Mouse (Mus musculus): ENCODE measurements around the gene Crispld2. TPM values are rescaled to one million over a fixed set of nuclear protein-coding genes. Genes with fewer than 3 reads are reported as not detected.

The Crispld2 gene
- polyA plus RNA-seq, 1 experiment, result 16.7 TPM

DNA sequence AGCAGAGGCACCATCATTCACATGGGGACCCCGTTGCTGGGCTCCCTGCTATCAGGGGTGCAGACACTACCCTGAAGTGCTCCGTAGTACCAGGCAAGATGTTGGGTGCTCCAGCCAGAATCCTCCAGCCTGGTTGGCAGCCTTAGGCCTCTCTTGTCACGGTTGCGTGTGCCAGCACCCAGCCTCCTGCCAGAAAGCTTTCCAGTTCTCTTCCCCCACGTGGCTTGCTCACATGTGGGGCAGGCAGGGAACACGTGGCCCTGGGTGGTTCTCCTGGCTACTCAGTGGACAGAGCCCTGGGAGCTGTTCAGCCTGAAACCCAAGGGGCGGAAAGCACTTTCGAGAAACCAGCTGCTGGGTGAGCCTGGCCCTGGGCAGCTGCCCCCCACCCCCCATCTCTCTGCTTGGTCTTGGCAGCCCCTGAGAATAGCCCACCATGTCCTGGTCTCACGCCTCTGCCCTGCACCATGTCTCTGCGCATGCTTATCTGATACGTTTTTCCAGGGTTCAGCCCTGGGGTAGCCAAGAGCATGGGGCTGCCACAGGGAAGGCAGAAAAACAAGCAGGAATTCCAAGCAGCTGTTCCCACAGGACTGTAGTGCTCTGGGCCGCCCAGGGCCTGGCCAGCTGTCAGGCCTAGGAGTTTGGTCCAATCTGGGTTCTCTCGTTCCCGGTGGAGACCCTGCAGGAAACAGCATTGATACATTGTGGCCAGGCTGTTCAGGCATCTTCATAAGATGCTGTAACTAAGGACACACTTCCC lies 54.2 kb downstream of the Crispld2 start:
- H3K36me3 ChIP-seq (ENCODE audit: control insufficient read depth, insufficient read depth, low read length), result no peaks in the 10 kb centered on the region
- 45% methylated on average over 14 of the region's 14 CpGs for WGBS
- H3K4me3 ChIP-seq (ENCODE audit: insufficient read depth, low read depth, low read length), result no peak overlapping the region
- TF ChIP-seq CTCF (conservative IDR thresholded peaks at IDR 0.05; ENCODE audit: insufficient read depth, insufficient read length, low read depth, low read length), result no peak
- no peak for TF ChIP-seq POLR2A (IDR thresholded peaks at IDR 0.05; ENCODE audit: low read depth, low read length)
- H3K27me3 ChIP-seq (replicated peaks; ENCODE audit: control insufficient read depth, insufficient read depth, low read length), result no peaks in the 10 kb centered on the region
- peaks cover 18% of the 10 kb centered on the region for H3K4me1 ChIP-seq (ENCODE audit: control insufficient read depth, insufficient read depth, low read length)
- H3K27ac ChIP-seq (ENCODE audit: insufficient read depth, low read depth, low read length), result peak overlapping the region; percentile 72
- DNase-seq, result peak; percentile 98

DNA sequence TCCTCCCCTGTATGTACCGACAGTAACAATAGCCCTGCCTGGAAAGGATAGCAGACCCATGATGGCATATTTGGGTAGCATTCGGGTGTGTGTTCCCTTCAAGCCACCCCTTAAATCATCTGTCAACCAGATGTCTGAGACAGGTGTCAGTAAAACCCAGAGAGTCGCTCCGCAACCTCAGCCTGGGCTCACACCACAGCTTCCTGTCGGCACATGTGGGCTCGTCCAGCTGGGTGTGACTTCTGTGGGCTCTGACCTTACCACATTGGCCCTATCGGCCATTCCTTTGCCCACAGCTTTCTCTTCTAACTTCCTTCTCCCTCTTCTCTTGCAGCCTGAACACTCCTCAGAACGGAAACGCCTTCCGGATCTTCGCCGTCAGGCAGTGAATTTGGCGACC lies 57.7 kb downstream of the Crispld2 start:
- Histone ChIP-seq H3K36me3 (ENCODE audit: control insufficient read depth, insufficient read depth, low read length) (no peaks in the 10 kb centered on the region), H3K4me1 (ENCODE audit: control insufficient read depth, insufficient read depth, low read length) (peaks cover 18% of the 10 kb centered on the region), H3K27me3 (replicated peaks; ENCODE audit: control insufficient read depth, insufficient read depth, low read length) (no peaks in the 10 kb centered on the region), H3K4me3 (ENCODE audit: insufficient read depth, low read depth, low read length) (no peak overlapping the region), H3K27ac (ENCODE audit: insufficient read depth, low read depth, low read length) (no peak overlapping the region)
- TF ChIP-seq POLR2A (IDR thresholded peaks at IDR 0.05; ENCODE audit: low read depth, low read length), result no peak
- TF ChIP-seq CTCF (conservative IDR thresholded peaks at IDR 0.05; ENCODE audit: insufficient read depth, insufficient read length, low read depth, low read length), result no peak
- WGBS, result 90% methylated on average over 13 of the region's 13 CpGs
- no peak for DNase-seq

DNA sequence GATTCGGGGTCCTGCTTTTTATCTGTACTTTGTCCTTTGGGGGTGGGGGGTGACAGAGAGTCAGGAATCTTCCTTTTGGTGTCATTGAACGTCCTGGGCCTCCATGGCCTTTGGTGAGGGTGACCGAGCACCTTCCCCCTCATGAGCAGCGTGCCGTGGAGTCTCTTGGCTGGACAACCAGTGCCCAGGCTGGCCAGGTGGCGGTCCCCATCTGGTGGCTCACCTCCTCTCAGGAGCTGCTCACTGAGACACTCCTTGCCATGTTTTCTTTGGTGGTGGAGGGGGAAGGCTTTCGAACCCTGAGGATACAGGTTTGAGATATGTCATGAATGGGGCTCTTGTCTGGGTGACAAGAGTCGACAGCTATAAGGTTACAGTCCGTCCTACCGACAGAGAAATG lies 58.1 kb downstream of the Crispld2 start:
- Histone ChIP-seq H3K4me1 (ENCODE audit: control insufficient read depth, insufficient read depth, low read length) (peaks cover 17% of the 10 kb centered on the region), H3K4me3 (ENCODE audit: insufficient read depth, low read depth, low read length) (no peak overlapping the region), H3K36me3 (ENCODE audit: control insufficient read depth, insufficient read depth, low read length) (no peaks in the 10 kb centered on the region), H3K27me3 (replicated peaks; ENCODE audit: control insufficient read depth, insufficient read depth, low read length) (no peaks in the 10 kb centered on the region), H3K27ac (ENCODE audit: insufficient read depth, low read depth, low read length) (no peak overlapping the region)
- 78% methylated on average over 10 of the region's 10 CpGs for WGBS
- no peak for TF ChIP-seq CTCF (conservative IDR thresholded peaks at IDR 0.05; ENCODE audit: insufficient read depth, insufficient read length, low read depth, low read length)
- no peak for DNase-seq

DNA sequence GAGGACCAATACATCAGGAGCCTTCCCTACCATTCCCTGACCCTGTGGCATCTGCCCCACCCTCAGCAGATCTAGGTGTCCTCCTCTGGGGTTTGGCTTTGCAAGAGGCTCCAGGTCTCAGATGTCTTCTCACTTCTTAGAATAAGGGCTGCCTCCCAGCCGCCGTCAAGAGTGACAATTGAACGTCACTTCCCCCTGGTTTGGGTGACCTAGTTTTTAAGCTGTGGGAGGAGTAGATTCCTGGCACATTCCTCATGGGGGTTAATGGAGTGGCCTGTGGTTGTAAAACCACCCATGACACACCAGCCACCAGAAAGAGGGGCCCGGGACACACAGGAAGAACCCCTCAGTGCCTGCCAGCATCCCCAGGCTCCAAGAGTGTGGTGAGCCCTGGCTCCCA lies 58.8 kb downstream of the Crispld2 start:
- DNase-seq, result peak; percentile 70
- H3K27me3 ChIP-seq (replicated peaks; ENCODE audit: control insufficient read depth, insufficient read depth, low read length), result no peaks in the 10 kb centered on the region
- no peak overlapping the region for H3K27ac ChIP-seq (ENCODE audit: insufficient read depth, low read depth, low read length)
- H3K4me3 ChIP-seq (ENCODE audit: insufficient read depth, low read depth, low read length), result no peak overlapping the region
- TF ChIP-seq CTCF (conservative IDR thresholded peaks at IDR 0.05; ENCODE audit: insufficient read depth, insufficient read length, low read depth, low read length), result no peak
- TF ChIP-seq POLR2A (IDR thresholded peaks at IDR 0.05; ENCODE audit: low read depth, low read length), result no peak
- no peaks in the 10 kb centered on the region for H3K36me3 ChIP-seq (ENCODE audit: control insufficient read depth, insufficient read depth, low read length)
- 21% methylated on average over 4 of the region's 4 CpGs for WGBS
- peaks cover 10% of the 10 kb centered on the region for H3K4me1 ChIP-seq (ENCODE audit: control insufficient read depth, insufficient read depth, low read length)

- Histone ChIP-seq H3K4me1 (ENCODE audit: control insufficient read depth, insufficient read depth, low read length) (peaks cover 4% of the 10 kb centered on the region), H3K36me3 (ENCODE audit: control insufficient read depth, insufficient read depth, low read length) (no peaks in the 10 kb centered on the region), H3K4me3 (ENCODE audit: insufficient read depth, low read depth, low read length) (no peak overlapping the region), H3K27me3 (replicated peaks; ENCODE audit: control insufficient read depth, insufficient read depth, low read length) (no peaks in the 10 kb centered on the region), H3K27ac (ENCODE audit: insufficient read depth, low read depth, low read length) (no peak overlapping the region)
- 93% methylated on average over 4 of the region's 4 CpGs for WGBS
- DNase-seq, result no peak
- TF ChIP-seq CTCF (conservative IDR thresholded peaks at IDR 0.05; ENCODE audit: insufficient read depth, insufficient read length, low read depth, low read length), result no peak
- no peak for TF ChIP-seq POLR2A (IDR thresholded peaks at IDR 0.05; ENCODE audit: low read depth, low read length)
These were observed 59.7 kb downstream of the Crispld2 start for GRCm38 (mm10) chr8:120051908-120052307.

GRCm38 (mm10) chr8:120052318-120052717 lies 60.1 kb downstream of the Crispld2 start:
- no peak overlapping the region for H3K27ac ChIP-seq (ENCODE audit: insufficient read depth, low read depth, low read length)
- 80% methylated on average over 8 of the region's 8 CpGs for WGBS
- no peaks in the 10 kb centered on the region for H3K36me3 ChIP-seq (ENCODE audit: control insufficient read depth, insufficient read depth, low read length)
- TF ChIP-seq CTCF (conservative IDR thresholded peaks at IDR 0.05; ENCODE audit: insufficient read depth, insufficient read length, low read depth, low read length) (no peak), POLR2A (IDR thresholded peaks at IDR 0.05; ENCODE audit: low read depth, low read length) (no peak)
- H3K27me3 ChIP-seq (replicated peaks; ENCODE audit: control insufficient read depth, insufficient read depth, low read length), result no peaks in the 10 kb centered on the region
- no peak for DNase-seq
- peaks cover under 1% of the 10 kb centered on the region; the same call in 1 of the 2 replicates for H3K4me1 ChIP-seq (ENCODE audit: control insufficient read depth, insufficient read depth, low read length)
- H3K4me3 ChIP-seq (ENCODE audit: insufficient read depth, low read depth, low read length), result no peak overlapping the region

- TF ChIP-seq POLR2A (IDR thresholded peaks at IDR 0.05; ENCODE audit: low read depth, low read length) (no peak), CTCF (conservative IDR thresholded peaks at IDR 0.05; ENCODE audit: insufficient read depth, insufficient read length, low read depth, low read length) (no peak)
- H3K4me1 ChIP-seq (ENCODE audit: control insufficient read depth, insufficient read depth, low read length), result no peaks in the 10 kb centered on the region
- no peak overlapping the region for H3K27ac ChIP-seq (ENCODE audit: insufficient read depth, low read depth, low read length)
- no peaks in the 10 kb centered on the region for H3K27me3 ChIP-seq (replicated peaks; ENCODE audit: control insufficient read depth, insufficient read depth, low read length)
- no peaks in the 10 kb centered on the region for H3K36me3 ChIP-seq (ENCODE audit: control insufficient read depth, insufficient read depth, low read length)
- 88% methylated on average over 3 of the region's 3 CpGs for WGBS
- H3K4me3 ChIP-seq (ENCODE audit: insufficient read depth, low read depth, low read length), result no peak overlapping the region
- no peak for DNase-seq
These were observed 62.6 kb downstream of the Crispld2 start for GRCm38 (mm10) chr8:120054833-120055232.

All from kidney, adult 2 months (tissue).